Mouse (Mus musculus): ENCODE data around the gene Sulf2. TPM values are rescaled to one million over a fixed set of nuclear protein-coding genes. Genes with fewer than 3 reads are reported as not detected.
A peak's percentile ranks its signal among the peaks of the same experiment; 100 is the strongest.

The Sulf2 gene
- polyA plus RNA-seq, 1 experiment from 2014 or later = 88.6 TPM

DNA sequence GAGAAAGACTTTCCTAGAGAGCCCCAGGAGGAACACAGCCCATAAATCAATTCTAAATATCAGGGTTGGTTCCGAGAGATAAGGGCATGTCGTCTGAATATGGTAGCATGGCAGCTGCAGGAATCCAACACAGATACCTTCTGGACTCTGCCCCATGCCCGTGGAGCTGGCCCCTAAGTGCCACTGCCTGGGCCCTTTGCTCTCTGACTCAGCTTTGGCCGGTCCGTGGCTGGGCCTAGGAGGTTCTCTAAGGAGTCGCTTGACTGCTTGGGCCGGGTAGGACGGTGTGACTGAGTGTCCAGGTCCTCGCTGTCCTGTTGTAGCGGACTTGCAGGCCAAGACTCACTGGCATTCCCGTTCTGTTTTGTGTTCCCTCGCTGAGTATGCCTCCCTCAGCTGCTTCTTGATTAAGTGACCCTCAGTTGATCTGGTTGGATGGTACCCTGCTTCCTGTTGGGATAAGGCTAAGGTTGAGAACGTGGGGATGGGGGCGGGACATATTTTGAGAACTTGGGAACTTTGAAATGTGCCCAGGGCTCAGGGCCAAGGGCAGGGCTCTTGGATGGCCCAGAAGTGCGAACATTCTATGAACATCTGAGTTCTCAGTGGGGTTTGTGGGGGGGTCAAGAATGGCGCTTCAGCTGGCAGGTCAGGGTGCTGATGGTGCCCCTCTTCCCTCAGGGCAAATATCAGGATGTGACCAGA lies 30.9 kb upstream of the Sulf2 start:
- H3K36me3 ChIP-seq = no peaks in the 10 kb centered on the region
- H3K27me3 ChIP-seq = peaks cover 37% of the 10 kb centered on the region
- no peak for ATAC-seq (ENCODE audit: low FRiP score)
- H3K4me2 ChIP-seq = no peak overlapping the region
- no peak overlapping the region for H3K4me3 ChIP-seq
- WGBS = 84% methylated on average over 16 of the region's 16 CpGs
- peak overlapping the region; percentile 81 for H3K27ac ChIP-seq
- H3K9me3 ChIP-seq = no peaks in the 10 kb centered on the region
- H3K4me1 ChIP-seq (replicated peaks) = peaks cover 34% of the 10 kb centered on the region
- peak overlapping the region; percentile 29; the same call in 1 of the 2 replicates for H3K9ac ChIP-seq

DNA sequence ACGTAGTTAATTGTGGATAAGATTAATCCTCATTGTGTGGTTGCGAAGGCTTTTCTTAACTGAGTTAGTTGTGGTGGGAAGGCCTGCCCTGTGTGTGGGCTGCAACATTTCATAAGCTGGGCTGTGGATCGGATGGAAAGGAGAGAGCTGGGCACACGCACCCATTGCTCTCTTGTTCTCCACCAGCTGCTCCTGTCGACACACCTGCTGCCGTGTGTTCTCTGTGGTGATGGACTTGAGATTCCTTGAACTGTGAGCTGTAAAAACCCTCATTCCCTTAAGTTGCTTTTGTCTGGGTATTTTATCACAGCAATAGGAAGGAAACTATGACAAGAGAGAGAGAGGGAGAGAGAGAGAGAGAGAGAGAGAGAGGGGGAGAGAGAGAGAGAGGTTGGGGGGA lies 30.3 kb upstream of the Sulf2 start:
- H3K4me1 ChIP-seq (replicated peaks) = peaks cover 32% of the 10 kb centered on the region
- H3K4me3 ChIP-seq = no peak overlapping the region
- H3K9ac ChIP-seq = no peak overlapping the region
- H3K27me3 ChIP-seq = peaks cover 34% of the 10 kb centered on the region
- H3K36me3 ChIP-seq = no peaks in the 10 kb centered on the region
- no peaks in the 10 kb centered on the region for H3K9me3 ChIP-seq
- no peak overlapping the region for H3K4me2 ChIP-seq
- 93% methylated on average over 6 of the region's 6 CpGs for WGBS
- H3K27ac ChIP-seq = no peak overlapping the region
- no peak for ATAC-seq (ENCODE audit: low FRiP score)

DNA sequence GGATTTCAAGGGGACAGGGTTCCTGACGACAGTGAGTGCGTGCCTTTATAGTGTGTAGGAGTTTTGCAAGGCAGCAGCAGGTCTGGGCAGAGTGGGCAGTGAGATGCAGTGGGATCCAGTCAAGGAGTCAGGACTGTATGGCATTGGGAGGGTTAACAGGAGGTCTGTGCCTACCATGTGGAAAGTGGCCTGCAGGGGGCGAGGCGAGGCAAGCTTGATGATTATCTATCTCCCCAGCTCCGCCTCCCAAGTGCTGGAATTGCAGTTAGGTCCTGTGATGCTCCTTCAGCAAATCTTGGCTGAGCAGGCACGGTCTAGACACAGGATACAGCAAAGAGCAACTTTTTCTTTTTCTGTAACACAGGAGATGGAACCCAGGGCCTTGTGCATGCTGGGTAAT lies 29.0 kb upstream of the Sulf2 start:
- Histone ChIP-seq H3K4me1 (replicated peaks) (peaks cover 42% of the 10 kb centered on the region), H3K9me3 (no peaks in the 10 kb centered on the region), H3K4me2 (no peak overlapping the region), H3K27me3 (peaks cover 34% of the 10 kb centered on the region), H3K9ac (no peak overlapping the region), H3K27ac (no peak overlapping the region), H3K36me3 (no peaks in the 10 kb centered on the region), H3K4me3 (no peak overlapping the region)
- no peak for ATAC-seq (ENCODE audit: low FRiP score)
- 67% methylated on average over 6 of the region's 6 CpGs for WGBS

DNA sequence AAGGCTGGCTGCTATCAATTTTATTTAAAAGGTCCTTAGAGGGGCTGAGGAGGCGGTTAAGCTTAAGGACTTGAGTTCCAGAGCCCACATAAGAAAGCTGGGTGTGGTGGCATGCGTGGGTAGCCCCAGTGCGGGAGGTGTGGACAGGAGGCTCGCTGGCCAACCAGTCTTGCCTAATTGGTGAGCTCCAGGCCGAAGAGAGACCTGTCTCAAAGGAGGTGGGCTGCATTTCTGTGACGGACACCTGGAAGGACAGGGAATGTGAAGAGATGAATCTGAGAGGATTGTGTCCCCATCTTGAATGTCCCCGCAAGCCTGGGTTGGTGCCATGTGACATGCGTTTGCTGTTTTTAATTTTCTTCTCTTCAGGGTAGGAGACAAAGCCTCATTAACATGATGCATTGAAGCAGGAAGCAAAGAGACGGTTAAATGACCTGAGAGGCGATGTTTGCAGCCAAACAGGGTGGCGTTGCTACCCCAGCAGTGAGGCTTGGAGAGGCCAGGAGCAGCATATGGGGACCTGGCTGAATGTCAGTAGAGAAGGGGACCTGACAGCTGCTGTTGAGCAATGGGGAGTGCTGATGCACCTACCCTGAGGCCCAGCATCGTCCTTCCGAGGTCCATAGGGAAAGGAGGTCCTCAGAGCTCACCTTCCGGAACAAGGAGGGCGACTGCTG lies 26.7 kb upstream of the Sulf2 start:
- no peak for ATAC-seq (ENCODE audit: low FRiP score)
- WGBS = 68% methylated on average over 15 of the region's 15 CpGs
- no peaks in the 10 kb centered on the region for H3K9me3 ChIP-seq
- H3K4me1 ChIP-seq (replicated peaks) = peaks cover 38% of the 10 kb centered on the region
- H3K27me3 ChIP-seq = peaks cover 36% of the 10 kb centered on the region
- H3K4me2 ChIP-seq = no peak overlapping the region
- H3K4me3 ChIP-seq = no peak overlapping the region
- H3K9ac ChIP-seq = no peak overlapping the region
- H3K27ac ChIP-seq = peak overlapping the region; percentile 68
- H3K36me3 ChIP-seq = no peaks in the 10 kb centered on the region

DNA sequence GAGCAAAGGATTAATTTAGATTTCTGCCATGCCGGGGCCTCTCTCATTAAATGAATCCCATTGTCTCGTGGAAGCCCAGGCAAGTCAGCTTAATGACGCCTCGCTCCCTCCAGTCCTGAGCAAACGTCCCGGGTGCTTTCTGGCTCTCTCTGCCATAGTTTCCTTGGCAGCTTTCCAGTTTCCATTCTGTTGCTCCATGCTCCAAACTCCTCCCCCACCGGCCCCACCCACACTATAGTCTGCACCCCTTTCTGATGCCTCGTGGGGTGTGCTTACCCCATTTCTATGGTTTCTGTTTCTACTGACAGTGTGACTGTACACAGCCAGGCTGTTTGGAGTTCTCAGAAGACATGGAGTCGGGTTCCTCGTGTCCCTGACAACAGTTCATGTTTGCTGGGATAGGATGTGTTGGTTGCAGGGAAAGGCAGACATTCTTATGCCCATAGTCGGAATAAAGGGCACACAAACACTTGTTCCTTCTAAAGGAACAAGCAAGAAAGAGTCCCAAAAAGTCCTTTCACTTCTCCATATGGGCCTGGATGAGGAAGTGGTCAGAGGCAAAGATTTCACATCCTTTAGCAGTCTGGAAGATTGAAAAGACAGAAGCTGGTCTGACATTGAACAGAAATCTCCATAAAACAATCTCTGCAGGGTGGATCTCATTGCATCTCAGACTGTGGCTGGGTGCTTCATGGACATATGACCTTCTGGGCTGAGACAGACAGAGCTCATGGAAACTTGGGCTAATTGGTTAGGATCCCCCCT lies 25.5 kb upstream of the Sulf2 start:
- no peak overlapping the region for H3K4me2 ChIP-seq
- 23% methylated on average over 11 of the region's 11 CpGs for WGBS
- H3K4me3 ChIP-seq = no peak overlapping the region
- H3K36me3 ChIP-seq = no peaks in the 10 kb centered on the region
- no peak for ATAC-seq (ENCODE audit: low FRiP score)
- H3K4me1 ChIP-seq (replicated peaks) = peaks cover 35% of the 10 kb centered on the region
- peak overlapping the region; percentile 68 for H3K27ac ChIP-seq
- H3K27me3 ChIP-seq = peaks cover 36% of the 10 kb centered on the region
- no peak overlapping the region for H3K9ac ChIP-seq
- H3K9me3 ChIP-seq = no peaks in the 10 kb centered on the region

DNA sequence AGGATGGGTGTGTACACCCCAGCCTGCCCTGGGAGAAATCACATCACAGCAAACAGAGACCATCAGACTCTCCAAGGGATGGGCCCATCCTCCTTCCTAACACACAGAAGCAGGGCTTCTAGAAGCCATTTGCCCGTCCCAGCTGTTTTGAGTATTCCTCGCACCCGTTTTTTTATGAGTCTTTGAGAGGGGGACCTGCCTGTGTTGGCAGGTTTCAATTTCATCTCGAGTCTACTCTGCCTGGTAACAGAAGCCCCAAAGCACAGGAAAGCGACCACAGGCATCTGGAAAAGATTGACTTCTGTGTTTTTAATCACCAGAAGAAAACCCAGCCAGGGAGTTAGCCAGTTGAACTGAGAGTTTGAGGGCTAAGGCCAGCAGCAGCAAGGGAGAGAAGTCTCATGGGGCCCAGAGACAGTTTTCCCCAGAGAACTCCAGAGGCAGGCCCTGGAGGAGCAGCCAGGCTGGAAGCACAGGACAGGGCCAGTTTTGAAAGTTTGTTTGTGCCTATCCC lies 24.7 kb upstream of the Sulf2 start:
- H3K4me2 ChIP-seq = no peak overlapping the region
- ATAC-seq (ENCODE audit: low FRiP score) = no peak
- peak overlapping the region; percentile 43 for H3K9ac ChIP-seq
- no peak overlapping the region for H3K4me3 ChIP-seq
- WGBS = 43% methylated on average over 5 of the region's 5 CpGs
- peak overlapping the region; percentile 68 for H3K27ac ChIP-seq
- no peaks in the 10 kb centered on the region for H3K36me3 ChIP-seq
- peaks cover 42% of the 10 kb centered on the region for H3K4me1 ChIP-seq (replicated peaks)
- no peaks in the 10 kb centered on the region for H3K9me3 ChIP-seq
- peaks cover 32% of the 10 kb centered on the region for H3K27me3 ChIP-seq

DNA sequence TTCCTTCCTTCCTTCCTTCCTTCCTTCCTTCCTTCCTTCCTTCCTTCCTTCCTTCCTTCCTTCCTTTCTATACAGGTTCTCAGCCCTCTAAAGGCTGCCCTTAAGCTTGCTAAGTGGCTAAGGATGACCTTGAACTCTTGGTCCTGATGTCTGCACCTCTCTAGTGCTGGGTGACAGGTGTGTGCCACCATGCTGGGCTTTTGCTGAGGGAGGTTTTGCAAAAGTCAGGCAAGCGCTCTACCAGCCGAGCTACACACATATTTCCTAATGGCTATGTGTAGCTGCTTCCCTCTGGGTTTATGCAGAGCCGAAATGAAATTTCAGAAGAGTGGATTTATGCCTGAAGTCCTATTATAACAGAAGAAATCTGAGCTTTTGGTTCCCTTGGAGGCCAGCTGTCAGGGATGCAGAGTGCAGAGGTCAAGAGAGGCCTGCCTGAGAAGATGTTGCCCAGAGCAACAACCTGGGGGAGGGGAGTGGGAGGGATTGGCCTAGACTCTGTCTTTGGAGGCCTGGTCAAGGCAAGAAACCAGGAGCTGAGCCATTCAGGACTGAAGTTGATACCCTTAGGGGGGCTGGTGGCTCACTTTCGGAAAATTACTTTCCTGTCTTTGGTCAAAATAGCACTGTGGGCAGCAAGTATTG lies 24.1 kb upstream of the Sulf2 start:
- peak overlapping the region; percentile 43; the same call in 1 of the 2 replicates for H3K9ac ChIP-seq
- H3K9me3 ChIP-seq = no peaks in the 10 kb centered on the region
- peaks cover 30% of the 10 kb centered on the region for H3K27me3 ChIP-seq
- ATAC-seq (ENCODE audit: low FRiP score) = no peak
- 52% methylated on average over 4 of the region's 4 CpGs for WGBS
- peak overlapping the region; percentile 68 for H3K27ac ChIP-seq
- H3K4me3 ChIP-seq = no peak overlapping the region
- no peaks in the 10 kb centered on the region for H3K36me3 ChIP-seq
- no peak overlapping the region for H3K4me2 ChIP-seq
- peaks cover 45% of the 10 kb centered on the region for H3K4me1 ChIP-seq (replicated peaks)

DNA sequence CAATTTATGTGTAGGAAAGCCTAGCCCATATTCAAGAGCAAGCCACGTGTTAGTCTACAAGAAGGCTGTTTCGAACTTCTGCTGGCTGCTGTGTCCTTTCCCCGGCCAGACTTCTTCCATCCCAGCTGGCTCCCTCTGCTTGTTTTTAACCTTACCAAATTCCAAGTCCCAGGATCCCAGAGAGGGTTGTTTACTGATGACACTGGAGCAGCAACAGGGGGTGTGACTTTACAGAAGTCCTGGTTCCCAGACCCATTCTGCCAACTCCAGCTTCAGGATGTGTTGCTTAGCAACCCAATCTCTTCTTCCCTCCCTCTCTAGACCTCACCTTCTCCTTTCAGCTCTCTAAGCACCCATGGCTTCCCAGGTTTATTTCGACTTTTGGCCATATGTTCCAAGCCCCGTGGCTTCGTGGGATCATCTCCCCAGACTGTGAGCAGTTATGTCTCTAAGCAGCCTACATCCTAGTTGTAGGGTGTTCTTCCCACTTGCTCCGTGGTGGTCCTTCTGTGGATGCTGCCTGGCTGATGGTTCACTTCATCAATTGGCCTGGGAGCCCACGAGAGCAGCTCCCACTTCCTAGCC lies 20.2 kb upstream of the Sulf2 start:
- Histone ChIP-seq H3K36me3 (no peaks in the 10 kb centered on the region), H3K4me3 (no peak overlapping the region), H3K27ac (peak overlapping the region; percentile 26; the same call in 1 of the 2 replicates), H3K4me1 (replicated peaks) (peaks cover 47% of the 10 kb centered on the region), H3K4me2 (no peak overlapping the region), H3K27me3 (peaks cover 59% of the 10 kb centered on the region), H3K9ac (no peak overlapping the region), H3K9me3 (no peaks in the 10 kb centered on the region)
- 59% methylated on average over 8 of the region's 8 CpGs for WGBS
- no peak for ATAC-seq (ENCODE audit: low FRiP score)

DNA sequence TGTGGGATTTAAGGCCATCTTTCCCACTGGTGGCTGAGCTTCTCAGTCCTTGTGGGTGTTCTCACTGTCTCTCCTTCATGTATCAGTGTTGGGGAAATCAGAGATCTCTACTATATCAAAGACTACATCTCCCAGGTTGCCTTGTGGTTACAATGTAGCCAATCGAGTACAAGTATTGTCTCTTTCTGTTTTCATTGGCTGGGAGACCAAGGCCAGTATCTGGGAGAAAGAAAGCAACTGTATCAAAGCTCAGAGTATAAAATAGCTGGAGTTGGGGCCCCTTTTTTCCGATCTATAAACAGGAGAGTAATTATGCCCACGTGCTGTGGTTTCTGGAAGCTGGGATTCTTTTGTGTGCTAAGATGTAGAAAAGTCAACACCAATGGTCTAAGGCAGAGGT lies 19.7 kb upstream of the Sulf2 start:
- no peak overlapping the region for H3K9ac ChIP-seq
- peaks cover 46% of the 10 kb centered on the region for H3K4me1 ChIP-seq (replicated peaks)
- H3K36me3 ChIP-seq = no peaks in the 10 kb centered on the region
- no peak overlapping the region for H3K4me2 ChIP-seq
- no peaks in the 10 kb centered on the region for H3K9me3 ChIP-seq
- ATAC-seq (ENCODE audit: low FRiP score) = peak; percentile 68; the same call in 1 of the 2 replicates
- H3K27ac ChIP-seq = no peak overlapping the region; the same call in 1 of the 2 replicates
- H3K4me3 ChIP-seq = no peak overlapping the region
- WGBS = 29% methylated on average over 3 of the region's 3 CpGs
- H3K27me3 ChIP-seq = peaks cover 63% of the 10 kb centered on the region

DNA sequence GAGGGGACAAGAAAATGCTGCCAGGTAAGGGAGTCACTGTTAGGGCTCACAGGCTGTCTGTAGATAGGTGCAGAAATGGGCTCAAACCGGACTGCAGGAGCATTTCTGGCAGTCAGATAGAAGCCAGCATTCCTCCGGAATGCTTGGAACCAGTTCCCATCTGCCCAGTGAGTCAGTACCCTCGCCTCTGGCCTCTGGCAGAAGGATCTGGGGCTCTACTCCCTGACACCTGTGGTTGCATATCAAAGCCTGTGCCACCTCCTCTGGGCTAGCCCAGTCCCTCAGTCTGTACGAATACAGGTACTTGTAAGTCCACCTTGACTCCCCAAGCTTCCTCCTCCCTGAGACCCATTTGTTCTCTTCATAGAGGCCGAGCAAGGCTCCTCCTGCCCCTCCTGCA lies 17.7 kb upstream of the Sulf2 start:
- ATAC-seq (ENCODE audit: low FRiP score) = no peak
- Histone ChIP-seq H3K9me3 (no peaks in the 10 kb centered on the region), H3K9ac (no peak overlapping the region), H3K4me1 (replicated peaks) (peaks cover 52% of the 10 kb centered on the region), H3K27me3 (peaks cover 73% of the 10 kb centered on the region), H3K4me3 (no peak overlapping the region), H3K36me3 (no peaks in the 10 kb centered on the region), H3K27ac (no peak overlapping the region), H3K4me2 (no peak overlapping the region)
- 90% methylated on average over 5 of the region's 5 CpGs for WGBS

DNA sequence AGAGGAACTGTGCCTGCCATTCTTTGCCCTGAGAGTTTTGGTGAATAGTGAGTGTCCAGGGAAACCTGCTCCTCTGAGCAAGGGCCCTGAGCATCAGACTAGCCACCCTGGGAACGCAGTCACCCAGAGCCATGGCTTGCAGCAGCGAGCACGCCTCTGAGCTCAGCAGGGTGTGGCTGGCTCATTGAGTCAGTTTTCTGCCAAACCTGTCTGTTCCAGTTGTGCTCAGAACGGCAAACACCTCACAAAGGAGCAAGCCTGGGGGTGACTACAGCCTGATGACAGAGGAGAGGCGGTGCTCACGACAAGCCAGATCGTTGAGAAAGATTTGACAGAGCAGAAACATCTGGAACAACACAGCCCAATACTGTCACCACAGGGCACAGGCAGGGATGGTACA lies 14.7 kb upstream of the Sulf2 start:
- Histone ChIP-seq H3K4me2 (no peak overlapping the region), H3K27me3 (peaks cover 79% of the 10 kb centered on the region), H3K9me3 (no peaks in the 10 kb centered on the region), H3K4me1 (replicated peaks) (peaks cover 41% of the 10 kb centered on the region), H3K4me3 (no peak overlapping the region), H3K9ac (no peak overlapping the region), H3K36me3 (no peaks in the 10 kb centered on the region), H3K27ac (no peak overlapping the region)
- no peak for ATAC-seq (ENCODE audit: low FRiP score)
- WGBS = 48% methylated on average over 7 of the region's 7 CpGs
